In genomic region chr13:106946594-106947540, GRCm38 (mm10) we compare ENCODE assay signal across 8 mouse cellular contexts. TPM values are rescaled to one million over a fixed set of nuclear protein-coding genes. Genes with fewer than 3 reads are reported as not detected.
DNase-seq lines count a peak whose midpoint lies in the region; ATAC-seq and TF ChIP-seq lines count a peak whose summit lies in the region.

Gene Dimt1, plus strand, starts transcription at chr13:106947127.

- WGBS in embryonic facial prominence, embryonic 13.5 days = under 1% methylated on average over 68 of the region's 68 CpGs
- under 1% methylated on average over 68 of the region's 68 CpGs for WGBS in kidney, adult 2 months
- WGBS in limb, embryonic 12.5 days = under 1% methylated on average over 68 of the region's 68 CpGs
- under 1% methylated on average over 68 of the region's 68 CpGs for WGBS in midbrain, embryonic 15.5 days
- WGBS in spleen, adult 2 months = under 1% methylated on average over 68 of the region's 68 CpGs

- peaks cover 25% of the 10 kb centered on the region for H3K36me3 ChIP-seq in embryonic facial prominence, embryonic 13.5 days
- no peaks in the 10 kb centered on the region for H3K36me3 ChIP-seq in kidney, adult 2 months (ENCODE audit: control insufficient read depth, insufficient read depth, low read length)
- H3K36me3 ChIP-seq in limb, embryonic 12.5 days = peaks cover 25% of the 10 kb centered on the region
- peaks cover 7% of the 10 kb centered on the region; the same call in 1 of the 2 replicates for H3K36me3 ChIP-seq in midbrain, embryonic 15.5 days (replicated peaks)
- peaks cover 10% of the 10 kb centered on the region; the same call in 1 of the 2 replicates for H3K36me3 ChIP-seq in spleen, adult 2 months (ENCODE audit: control insufficient read depth, insufficient read depth, low read length)

- H3K27me3 ChIP-seq in embryonic facial prominence, embryonic 13.5 days = no peaks in the 10 kb centered on the region
- H3K27me3 ChIP-seq in kidney, adult 2 months (replicated peaks; ENCODE audit: control insufficient read depth, insufficient read depth, low read length) = no peaks in the 10 kb centered on the region
- no peaks in the 10 kb centered on the region for H3K27me3 ChIP-seq in limb, embryonic 12.5 days
- no peaks in the 10 kb centered on the region for H3K27me3 ChIP-seq in midbrain, embryonic 15.5 days (replicated peaks)
- H3K27me3 ChIP-seq in spleen, adult 2 months (ENCODE audit: control insufficient read depth, insufficient read depth, low read length) = no peaks in the 10 kb centered on the region

- H3K4me3 ChIP-seq in embryonic facial prominence, embryonic 13.5 days = peak within 1 kb of the TSS; percentile 95
- peak within 1 kb of the TSS; percentile 62 for H3K4me3 ChIP-seq in kidney, adult 2 months (ENCODE audit: insufficient read depth, low read depth, low read length)
- peak within 1 kb of the TSS; percentile 91 for H3K4me3 ChIP-seq in limb, embryonic 12.5 days (replicated peaks)
- H3K4me3 ChIP-seq in midbrain, embryonic 15.5 days = peak within 1 kb of the TSS; percentile 67
- H3K4me3 ChIP-seq in spleen, adult 2 months (ENCODE audit: extremely low read depth, insufficient read depth, insufficient read length) = peak within 1 kb of the TSS; percentile 91

- H3K27ac ChIP-seq in embryonic facial prominence, embryonic 13.5 days = peak within 1 kb of the TSS; percentile 93
- H3K27ac ChIP-seq in kidney, adult 2 months (ENCODE audit: insufficient read depth, low read depth, low read length) = peak within 1 kb of the TSS; percentile 56
- peak within 1 kb of the TSS; percentile 92 for H3K27ac ChIP-seq in limb, embryonic 12.5 days
- H3K27ac ChIP-seq in midbrain, embryonic 15.5 days = peak within 1 kb of the TSS; percentile 85
- peak within 1 kb of the TSS; percentile 9; the same call in 1 of the 2 replicates for H3K27ac ChIP-seq in spleen, adult 2 months (ENCODE audit: insufficient read depth, low read length)

- ATAC-seq in embryonic facial prominence, embryonic 13.5 days (ENCODE audit: insufficient number of reproducible peaks, insufficient read depth, low FRiP score, low TSS enrichment, low read depth) = peak; percentile 97
- peak; percentile 99 for ATAC-seq in limb, embryonic 12.5 days (ENCODE audit: insufficient number of reproducible peaks, insufficient read depth, low FRiP score, low TSS enrichment, low read depth)
- ATAC-seq in midbrain, embryonic 15.5 days (replicated peaks) = peak; percentile 99

- no peak for TF ChIP-seq POLR2A in kidney, adult 2 months (IDR thresholded peaks at IDR 0.05; ENCODE audit: low read depth, low read length)
- TF ChIP-seq POLR2A in spleen, adult 2 months (IDR thresholded peaks at IDR 0.05; ENCODE audit: low read depth, low read length) = peak; percentile 20; the same call in 1 of the 2 replicates

- no peaks in the 10 kb centered on the region for H3K9me3 ChIP-seq in embryonic facial prominence, embryonic 13.5 days
- no peaks in the 10 kb centered on the region for H3K9me3 ChIP-seq in limb, embryonic 12.5 days
- no peaks in the 10 kb centered on the region for H3K9me3 ChIP-seq in midbrain, embryonic 15.5 days

- H3K9ac ChIP-seq in embryonic facial prominence, embryonic 13.5 days = peak within 1 kb of the TSS; percentile 94
- peak within 1 kb of the TSS; percentile 95 for H3K9ac ChIP-seq in limb, embryonic 12.5 days (replicated peaks)
- H3K9ac ChIP-seq in midbrain, embryonic 15.5 days = peak within 1 kb of the TSS; percentile 68

- no peak for TF ChIP-seq CTCF in kidney, adult 2 months (conservative IDR thresholded peaks at IDR 0.05; ENCODE audit: insufficient read depth, insufficient read length, low read depth, low read length)
- TF ChIP-seq CTCF in spleen, adult 2 months (IDR thresholded peaks at IDR 0.05; ENCODE audit: extremely low read depth, insufficient read depth, insufficient read length, insufficient replicate concordance) = no peak

- peak; percentile 95 for DNase-seq in 3134 (ENCODE audit: extremely low read depth, insufficient read length, low spot score)
- peak; percentile 97 for DNase-seq in adrenal gland, postnatal 36 days
- DNase-seq in heart, adult 18-20 months = peak; percentile 94 to 98
- peak; percentile 98 for DNase-seq in kidney, adult 2 months
- DNase-seq in spleen, adult 2 months (ENCODE audit: low read depth in 1 of 2, low spot score in 2 of 2) = peak; percentile 78 to 94

- peak within 1 kb of the TSS; percentile 73 for H3K4me2 ChIP-seq in embryonic facial prominence, embryonic 13.5 days
- H3K4me2 ChIP-seq in limb, embryonic 12.5 days = peak within 1 kb of the TSS; percentile 72
- H3K4me2 ChIP-seq in midbrain, embryonic 15.5 days = peak within 1 kb of the TSS; percentile 59

- peaks cover 15% of the 10 kb centered on the region for H3K4me1 ChIP-seq in embryonic facial prominence, embryonic 13.5 days
- H3K4me1 ChIP-seq in kidney, adult 2 months (ENCODE audit: control insufficient read depth, insufficient read depth, low read length) = peaks cover 7% of the 10 kb centered on the region; the same call in 1 of the 2 replicates
- H3K4me1 ChIP-seq in limb, embryonic 12.5 days (replicated peaks) = peaks cover 15% of the 10 kb centered on the region
- peaks cover 19% of the 10 kb centered on the region for H3K4me1 ChIP-seq in midbrain, embryonic 15.5 days
- H3K4me1 ChIP-seq in spleen, adult 2 months (ENCODE audit: control insufficient read depth, insufficient read depth, insufficient read length) = no peaks in the 10 kb centered on the region

RNA-seq across cellular contexts. Expression of gene Dimt1, which starts in this region (rescaled TPM):
- total RNA-seq in adrenal gland, postnatal 36 days (2021) = 10 to 100 TPM; 14.6 to 21.7 TPM
- 50.8 and 55.3 TPM in 2 replicates for polyA plus RNA-seq in embryonic facial prominence, embryonic 13.5 days (2015; fragmentation: Nextera tagmentation; extraction: Ambion mirVana)
- 1 to 10 TPM; 7.0 TPM for total RNA-seq in heart, adult 18-20 months (2021)
- 4.5 and 4.6 TPM in 2 replicates for polyA plus RNA-seq in kidney, adult 2 months (2012; rRNA removed)
- polyA plus RNA-seq in limb, embryonic 12.5 days (2016; fragmentation: Nextera tagmentation; extraction: Ambion mirVana) = 49.6 and 56.1 TPM in 2 replicates
- 37.2 and 37.8 TPM in 2 replicates for polyA plus RNA-seq in midbrain, embryonic 15.5 days (2015; fragmentation: Nextera tagmentation; extraction: Ambion mirVana)
- polyA plus RNA-seq in spleen, adult 2 months (2012; rRNA removed) = 2.7 and 4.6 TPM in 2 replicates

Comparison
In these comparisons a context has a peak if more than half of its experiments do, and no peak if none do; other contexts are left out.
1. Peak in every context shown above with its lines: DNase-seq, ATAC-seq, H3K4me3 ChIP-seq and H3K27ac ChIP-seq.
2. H3K27ac ChIP-seq: peak in every context shown above with its lines; median percentile 93 in embryonic facial prominence, embryonic 13.5 days; 92 in limb, embryonic 12.5 days; 85 in midbrain, embryonic 15.5 days; 56 in kidney, adult 2 months; 9 in spleen, adult 2 months.